Mouse (Mus musculus) testis, postnatal 10 days (tissue): ENCODE measurements at regions not wholly inside any gene's neighbourhood (a gene's known extent, or its start where the extent isn't known, plus 50 kb on each side); places are given as distances from the start of the nearest gene placed in this dataset.
A peak's percentile ranks its signal among the peaks of the same experiment; 100 is the strongest.

Source experiments
- DNase-seq: peaks from one replicate; pipeline ENCODE4 v3.0.0; 2021; ENCODE audit warnings: low spot score

- DNase-seq = no peak
Measured at GRCm38 (mm10) chr3:154513566-154513965, 82.9 kb upstream of the Cryz start.

- DNase-seq = no peak
Measured at GRCm38 (mm10) chr3:154510160-154510559, 86.4 kb upstream of the Cryz start.

- no peak for DNase-seq
Measured at GRCm38 (mm10) chr3:154509394-154509793, 87.1 kb upstream of the Cryz start.

- DNase-seq = no peak
Measured at GRCm38 (mm10) chr3:154493387-154493920, 103.1 kb upstream of the Cryz start.

- DNase-seq = no peak
Measured at GRCm38 (mm10) chr3:154472426-154472825, 124.1 kb upstream of the Cryz start.

- DNase-seq = peak; percentile 60
Measured at GRCm38 (mm10) chr3:154467581-154468374, 128.7 kb upstream of the Cryz start.

GRCm38 (mm10) chr3:154458208-154458607 lies 127.7 kb upstream of the Lhx8 start:
- peak; percentile 51 for DNase-seq

GRCm38 (mm10) chr3:154453025-154453424 lies 122.6 kb upstream of the Lhx8 start:
- DNase-seq = no peak

- DNase-seq = no peak
Measured at GRCm38 (mm10) chr3:154452585-154452984, 122.1 kb upstream of the Lhx8 start.

GRCm38 (mm10) chr3:154451169-154451568 lies 120.7 kb upstream of the Lhx8 start:
- no peak for DNase-seq

GRCm38 (mm10) chr3:154443351-154444075 lies 113.1 kb upstream of the Lhx8 start:
- DNase-seq = no peak

- no peak for DNase-seq
Measured at GRCm38 (mm10) chr3:154441454-154441853, 111.0 kb upstream of the Lhx8 start.

GRCm38 (mm10) chr3:154440899-154441298 lies 110.4 kb upstream of the Lhx8 start:
- DNase-seq = no peak

- DNase-seq = no peak
Measured at GRCm38 (mm10) chr3:154430856-154431255, 100.4 kb upstream of the Lhx8 start.

GRCm38 (mm10) chr3:154429666-154430065 lies 99.2 kb upstream of the Lhx8 start:
- DNase-seq = no peak

- DNase-seq = no peak
Measured at GRCm38 (mm10) chr3:154424589-154424988, 94.1 kb upstream of the Lhx8 start.

- no peak for DNase-seq
Measured at GRCm38 (mm10) chr3:154421461-154421950, 91.0 kb upstream of the Lhx8 start.

- no peak for DNase-seq
Measured at GRCm38 (mm10) chr3:154418177-154418832, 87.8 kb upstream of the Lhx8 start.

- DNase-seq = no peak
Measured at GRCm38 (mm10) chr3:154414358-154414757, 83.9 kb upstream of the Lhx8 start.

GRCm38 (mm10) chr3:154410292-154410691 lies 79.8 kb upstream of the Lhx8 start:
- DNase-seq = no peak

- DNase-seq = no peak
Measured at GRCm38 (mm10) chr3:154402081-154402480, 71.6 kb upstream of the Lhx8 start.

GRCm38 (mm10) chr3:154393626-154394025 lies 63.2 kb upstream of the Lhx8 start:
- DNase-seq = no peak
